Mouse (Mus musculus) layer of hippocampus, postnatal 25 days (tissue): Measurements from ENCODE around the gene Gm48551. TPM values are rescaled to one million over a fixed set of nuclear protein-coding genes. Genes with fewer than 3 reads are reported as not detected.

Experiments
- DNase-seq, 2 experiments: peaks; one replicate each; pipeline ENCODE4 v3.0.0; 2022; ENCODE audit warnings: mixed read lengths in 2 of 2, low spot score in 1 of 2; ENCODE audit errors: extremely low spot score in 1 of 2
- total RNA-seq, 2 experiments: library from RNA; stranded (reverse); gene quantifications; 2 replicates each; pipeline ENCODE4 v1.2.3; 2021

Gm48551 gene
- total RNA-seq, 2 experiments from 2014 or later, result 2.6 to 3.7 TPM

DNA sequence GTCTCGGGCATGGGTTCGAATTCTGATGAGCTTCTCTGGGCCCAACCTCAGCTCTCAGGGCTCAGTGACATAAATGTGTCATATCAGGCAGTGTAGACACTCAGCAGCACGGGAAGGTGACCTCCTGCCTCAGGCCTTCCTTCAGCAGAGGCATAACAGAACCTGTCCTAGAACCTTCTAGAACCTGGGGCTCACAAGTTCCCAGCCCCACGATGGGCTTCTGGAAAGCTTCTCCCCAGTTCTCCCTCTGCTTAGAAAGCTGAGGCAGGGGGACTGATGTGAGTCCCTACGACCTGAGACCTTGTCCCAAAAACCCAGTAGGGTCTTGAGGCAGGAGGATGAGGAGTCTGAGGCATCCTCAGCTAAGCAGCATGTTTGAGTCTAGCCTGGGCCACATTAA lies 30.9 kb downstream of the Gm48551 start:
- DNase-seq, result no peak

GRCm38 (mm10) chr10:81415549-81416310 lies 31.5 kb downstream of the Gm48551 start:
- DNase-seq, result no peak

GRCm38 (mm10) chr10:81416581-81417226 lies 32.4 kb downstream of the Gm48551 start:
- peak; percentile 76 to 79 for DNase-seq

DNA sequence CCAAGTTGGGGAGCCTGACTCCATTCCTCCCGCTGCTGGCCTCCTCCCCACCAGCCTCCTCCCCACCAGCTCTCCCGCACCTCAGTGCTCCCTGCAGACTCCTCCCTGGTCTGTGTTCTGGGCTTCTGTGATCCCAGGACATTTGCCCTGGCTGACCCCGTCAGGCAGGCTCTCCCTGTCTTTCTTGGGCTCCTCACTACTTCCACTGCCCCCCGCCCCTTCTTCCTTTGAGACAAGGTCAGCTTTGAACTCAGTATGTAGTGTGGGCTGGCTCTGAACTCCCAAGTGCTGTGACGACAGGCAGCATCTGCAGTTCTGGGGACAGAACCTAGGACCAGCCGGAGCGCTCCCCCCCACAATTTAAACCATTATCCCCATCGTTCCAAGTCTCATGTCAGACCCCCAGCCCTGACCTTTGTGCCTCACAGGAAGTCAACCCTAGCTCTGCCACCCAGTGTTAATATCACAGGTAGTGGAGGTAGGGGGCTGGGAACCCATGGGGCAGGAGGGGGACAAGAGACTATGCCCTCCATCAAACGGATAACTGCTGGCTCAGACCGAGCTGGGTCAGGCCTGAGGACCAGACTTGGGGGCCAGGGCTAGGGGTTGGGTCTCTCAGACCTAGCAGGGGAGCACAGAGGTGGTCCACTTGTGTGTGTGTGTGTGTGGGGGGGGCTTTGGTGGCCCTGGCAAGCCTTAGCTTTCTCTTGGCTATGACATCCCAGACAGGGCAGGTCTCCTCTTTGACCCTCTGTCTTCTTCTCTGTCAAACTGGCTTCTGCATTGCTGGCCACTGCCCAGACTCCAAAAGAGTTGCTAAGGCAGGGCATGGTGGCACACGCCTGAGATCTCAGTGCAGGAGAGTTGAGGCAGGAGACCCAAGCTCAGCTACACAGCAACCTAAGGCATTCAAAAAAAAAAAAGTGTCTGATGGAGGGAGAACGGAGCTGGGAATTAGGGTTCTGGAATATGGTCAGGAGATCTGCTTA lies 33.3 kb downstream of the Gm48551 start:
- no peak for DNase-seq

- no peak for DNase-seq
Observed at GRCm38 (mm10) chr10:81418216-81419070, 34.2 kb downstream of the Gm48551 start.

DNA sequence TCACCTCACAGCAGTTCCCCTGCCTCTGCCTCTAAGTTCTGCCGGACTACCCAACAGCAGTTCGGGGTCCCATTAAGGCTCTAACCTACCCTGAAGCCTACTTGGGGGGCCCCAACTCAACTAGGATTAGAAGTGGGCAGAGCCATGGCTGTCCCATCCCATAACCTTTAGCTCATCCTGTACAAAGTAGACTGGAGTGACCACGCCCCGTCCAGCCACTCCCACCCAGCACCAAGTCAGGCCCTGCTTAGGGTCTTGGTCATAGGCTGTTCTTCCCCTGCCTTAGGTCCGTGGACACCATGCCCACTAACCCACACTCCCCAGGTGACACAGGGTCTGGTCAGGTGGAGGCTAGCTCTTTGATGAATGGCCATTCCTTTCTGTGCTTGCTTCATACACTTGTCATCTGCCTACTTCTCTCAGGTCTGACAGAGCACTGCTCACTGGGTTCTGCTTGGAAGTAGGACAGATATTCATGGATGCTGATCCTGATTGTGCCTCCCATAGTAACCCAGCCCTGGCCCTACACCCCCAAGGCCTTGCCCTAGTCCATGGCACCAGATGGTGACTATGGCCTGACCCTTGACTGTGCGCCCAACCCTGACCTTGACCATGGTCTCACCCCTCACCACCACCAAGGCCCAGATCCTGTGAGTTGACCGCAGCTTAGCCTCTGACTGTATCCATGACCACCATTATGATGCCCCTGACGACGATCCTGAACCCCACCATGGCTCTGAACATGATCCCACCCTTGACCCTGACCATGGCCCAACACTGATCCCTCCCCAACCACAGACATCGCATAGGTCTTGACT lies 35.1 kb downstream of the Gm48551 start:
- no peak for DNase-seq

DNA sequence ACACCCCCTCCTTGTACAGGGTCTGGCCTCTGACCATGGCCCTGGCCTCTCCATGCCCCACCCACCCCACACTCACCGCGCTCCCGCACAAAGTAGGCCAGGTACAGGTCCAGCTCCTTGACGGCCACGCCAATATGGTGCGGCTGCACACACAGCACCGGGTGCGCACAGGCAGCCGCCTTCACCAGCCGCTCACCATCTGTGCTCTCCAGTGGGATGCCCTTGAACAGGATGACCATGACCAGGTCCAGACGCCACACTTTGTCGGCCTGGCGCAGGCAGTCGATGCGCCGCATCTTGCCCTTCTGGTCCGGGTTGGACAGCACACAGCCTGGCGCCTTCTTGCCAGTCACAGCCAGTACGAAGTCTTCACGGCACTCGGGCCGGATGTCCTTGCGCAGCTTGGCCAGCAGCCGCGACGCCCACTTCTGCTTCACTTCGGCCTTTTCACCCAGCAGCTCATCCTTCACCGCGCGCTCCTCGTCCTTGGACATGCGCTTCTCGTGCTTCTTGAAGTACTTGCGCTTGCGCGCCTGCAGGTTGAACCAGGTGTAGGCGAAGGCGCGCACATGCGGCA lies 36.0 kb downstream of the Gm48551 start:
- DNase-seq, result peak in 1 of 2 experiments; percentile 2

DNA sequence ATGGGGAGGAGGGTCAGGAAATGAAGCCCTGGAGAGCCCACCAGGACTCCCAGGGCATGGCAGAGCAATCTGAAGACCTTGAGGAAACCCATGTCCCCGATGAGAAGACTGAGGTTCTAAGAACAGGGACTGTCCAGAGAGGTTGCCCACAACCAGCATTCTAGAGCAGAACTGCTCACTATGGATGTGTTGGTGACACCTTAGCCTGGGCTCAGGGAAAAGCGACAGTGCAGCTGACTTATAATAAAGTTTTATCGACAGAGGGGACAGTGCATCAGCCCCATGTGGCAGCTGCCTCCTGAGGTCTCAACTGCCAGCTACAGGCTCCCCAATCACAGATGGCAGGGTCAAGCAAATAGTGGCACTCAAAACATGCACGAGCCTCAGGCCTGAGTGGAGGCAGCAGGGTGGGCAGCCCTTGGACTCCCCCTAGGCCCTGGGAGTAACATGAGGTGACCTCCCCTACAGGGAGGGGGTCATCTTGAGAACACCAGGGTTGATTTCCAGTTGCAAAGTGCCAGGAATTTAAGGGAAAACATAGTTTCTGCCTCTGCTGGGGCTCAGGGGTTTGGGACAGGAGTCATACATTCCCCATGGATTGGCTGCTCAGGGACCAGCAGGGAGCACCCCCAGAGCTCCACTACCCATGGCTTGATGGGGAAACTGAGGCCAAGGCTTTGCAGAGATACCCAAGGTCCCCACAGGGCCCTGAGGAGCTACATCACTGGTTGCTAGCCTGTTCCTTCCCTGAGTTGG lies 37.0 kb downstream of the Gm48551 start:
- DNase-seq, result no peak

GRCm38 (mm10) chr10:81421797-81422100 lies 37.5 kb downstream of the Gm48551 start:
- no peak for DNase-seq

- no peak for DNase-seq
Observed at GRCm38 (mm10) chr10:81422191-81422590, 37.9 kb downstream of the Gm48551 start.

DNA sequence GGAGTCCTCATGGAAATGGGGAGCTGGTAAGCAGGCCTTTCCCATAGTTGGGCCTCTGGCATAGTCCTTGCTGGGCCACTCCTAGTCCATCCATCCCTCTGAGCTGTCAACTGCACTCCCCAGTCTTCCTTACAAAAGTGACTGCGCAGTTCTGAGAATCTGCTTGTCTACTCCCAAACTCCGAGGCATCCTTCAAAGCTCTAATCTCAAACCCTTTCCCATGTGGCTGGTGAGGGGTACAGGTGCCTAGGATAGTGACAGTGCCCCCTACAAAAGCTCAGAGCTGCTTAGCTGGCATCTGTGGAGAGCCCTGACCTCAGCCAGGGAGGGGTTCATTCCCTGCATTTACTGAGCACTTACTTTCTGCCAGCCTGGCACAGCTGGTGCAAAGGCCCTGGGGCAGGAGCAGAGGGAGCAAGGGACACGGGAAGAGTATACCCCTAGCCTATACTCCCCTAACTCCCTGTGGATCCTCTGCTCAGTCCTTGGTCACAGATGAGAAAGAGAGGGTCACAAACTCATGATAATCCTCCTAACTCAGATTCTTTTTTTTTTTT lies 38.5 kb downstream of the Gm48551 start:
- no peak for DNase-seq

GRCm38 (mm10) chr10:81423476-81424245 lies 39.4 kb downstream of the Gm48551 start:
- no peak for DNase-seq

- DNase-seq, result peak in 1 of 2 experiments; percentile 6
Observed at GRCm38 (mm10) chr10:81424246-81425051, 40.2 kb downstream of the Gm48551 start.

- DNase-seq, result peak; percentile 7 to 17
Observed at GRCm38 (mm10) chr10:81425236-81425850, 41.1 kb downstream of the Gm48551 start.

GRCm38 (mm10) chr10:81426081-81426671 lies 41.9 kb downstream of the Gm48551 start:
- peak; percentile 13 to 38 for DNase-seq
